Mouse (Mus musculus): ENCODE measurements around the gene Prmt7. TPM values are rescaled to one million over a fixed set of nuclear protein-coding genes. Genes with fewer than 3 reads are reported as not detected.
A peak's percentile ranks its signal among the peaks of the same experiment; 100 is the strongest.
"Not testable (repeated sequence)": the region's sequence is repeated elsewhere in the genome, so short reads cannot be mapped to it uniquely, and the experiment has no call there.

Prmt7 gene
- 22.7 and 26.8 TPM in 2 replicates for total RNA-seq (2021)
- long read RNA-seq, experiment 1, transcript Prmt7-201 (18 exons, 3,472 nt), result major isoform, 93 of 131 reads
- long read RNA-seq, experiment 1, partial matches to known transcripts, result 27 of 131 reads
- long read RNA-seq, experiment 1, other reads (novel, unspliced or antisense), result 10 of 131 reads
- long read RNA-seq, experiment 2, transcript Prmt7-201 (18 exons, 3,472 nt), result major isoform, 47 of 100 reads
- long read RNA-seq, experiment 2, partial matches to known transcripts, result 47 of 100 reads
- long read RNA-seq, experiment 2, other reads (novel, unspliced or antisense), result 6 of 100 reads

GRCm38 (mm10) chr8:106210821-106211345, at the start of gene Prmt7, which contains the start of gene Slc7a6os:
Gene Prmt7 (plus strand): TSS chr8:106210936.
Gene Slc7a6os (minus strand): TSS chr8:106210935.
- DNase-seq, result peak; percentile 98

DNA sequence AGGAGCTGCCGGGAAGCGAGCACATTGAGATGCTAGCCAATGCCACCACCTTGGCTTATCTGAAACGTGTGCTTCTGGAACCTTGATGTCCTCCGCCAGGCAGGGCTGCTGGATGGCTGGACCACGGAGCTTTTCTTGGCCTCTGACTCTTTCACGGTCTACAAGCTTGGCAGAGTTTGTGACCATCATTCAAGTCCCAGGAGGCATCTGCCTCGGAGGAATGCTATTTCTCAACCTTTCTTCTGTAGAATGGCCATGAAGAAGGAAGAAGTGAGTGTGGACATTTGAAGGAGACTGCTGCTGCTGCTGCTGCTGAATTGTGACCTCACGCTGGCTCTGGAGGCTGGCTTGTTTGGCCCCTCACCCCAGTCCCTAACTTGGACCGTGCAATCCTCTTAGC, 47.5 kb upstream of the Prmt7 start:
- peak; percentile 25 for DNase-seq

DNA sequence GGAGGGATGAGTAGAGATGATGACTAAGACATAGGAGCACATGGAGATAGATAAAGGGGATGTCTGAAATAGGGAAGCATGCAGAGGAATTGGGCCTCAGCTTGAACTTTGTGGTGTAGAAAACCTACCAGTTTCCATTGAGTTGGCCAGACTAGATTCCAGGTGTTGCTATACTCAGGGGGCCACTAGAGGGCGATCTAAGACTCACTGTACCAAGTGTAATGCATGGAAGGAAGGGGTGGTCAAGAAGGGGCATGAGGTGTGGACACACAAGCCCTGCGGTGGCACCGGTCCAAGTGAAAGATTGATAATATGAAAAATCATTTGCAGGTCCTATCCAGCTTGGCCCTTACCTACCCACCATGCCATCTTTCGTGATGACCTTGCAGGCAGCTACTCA, 45.3 kb upstream of the Prmt7 start:
- peak; percentile 81 for DNase-seq

DNA sequence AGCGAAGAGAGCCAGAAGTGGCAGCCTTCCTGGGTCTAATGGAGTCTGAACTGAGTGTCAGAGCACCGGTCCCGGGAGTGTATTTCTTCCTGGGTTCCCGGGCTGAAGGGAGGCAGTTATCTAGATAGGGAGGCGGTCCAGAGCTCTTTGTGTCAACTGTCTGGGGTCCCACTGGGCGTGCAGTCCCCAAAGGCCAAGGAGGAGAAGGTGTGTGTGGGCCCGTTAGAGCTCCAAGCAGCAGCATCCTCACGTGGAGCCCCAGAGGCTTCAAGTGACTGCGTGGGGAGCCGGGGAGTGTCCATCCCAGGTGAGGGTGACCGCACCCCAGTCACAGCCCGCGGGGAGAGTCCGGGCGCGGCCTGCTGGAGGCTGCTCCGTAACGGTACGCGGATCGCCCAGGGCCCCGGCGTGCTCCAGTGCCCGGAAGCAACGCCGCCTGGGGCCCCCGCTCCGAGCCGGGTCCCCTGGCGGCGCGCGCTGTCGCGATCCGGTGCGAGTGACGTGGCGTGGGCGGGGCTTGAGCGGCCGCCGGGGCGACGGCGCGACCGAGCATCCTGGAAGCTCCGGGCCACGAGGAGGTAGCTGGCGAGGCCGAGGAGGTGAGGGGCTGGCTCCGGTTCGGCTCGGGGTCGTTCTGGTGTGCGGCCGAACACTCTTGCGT, 42.2 kb upstream of the Prmt7 start, which contains the start of gene Slc7a6:
Slc7a6 (plus strand) TSS at position 502 of the 661 bp plus-strand sequence.
- DNase-seq, result peak; percentile 92

DNA sequence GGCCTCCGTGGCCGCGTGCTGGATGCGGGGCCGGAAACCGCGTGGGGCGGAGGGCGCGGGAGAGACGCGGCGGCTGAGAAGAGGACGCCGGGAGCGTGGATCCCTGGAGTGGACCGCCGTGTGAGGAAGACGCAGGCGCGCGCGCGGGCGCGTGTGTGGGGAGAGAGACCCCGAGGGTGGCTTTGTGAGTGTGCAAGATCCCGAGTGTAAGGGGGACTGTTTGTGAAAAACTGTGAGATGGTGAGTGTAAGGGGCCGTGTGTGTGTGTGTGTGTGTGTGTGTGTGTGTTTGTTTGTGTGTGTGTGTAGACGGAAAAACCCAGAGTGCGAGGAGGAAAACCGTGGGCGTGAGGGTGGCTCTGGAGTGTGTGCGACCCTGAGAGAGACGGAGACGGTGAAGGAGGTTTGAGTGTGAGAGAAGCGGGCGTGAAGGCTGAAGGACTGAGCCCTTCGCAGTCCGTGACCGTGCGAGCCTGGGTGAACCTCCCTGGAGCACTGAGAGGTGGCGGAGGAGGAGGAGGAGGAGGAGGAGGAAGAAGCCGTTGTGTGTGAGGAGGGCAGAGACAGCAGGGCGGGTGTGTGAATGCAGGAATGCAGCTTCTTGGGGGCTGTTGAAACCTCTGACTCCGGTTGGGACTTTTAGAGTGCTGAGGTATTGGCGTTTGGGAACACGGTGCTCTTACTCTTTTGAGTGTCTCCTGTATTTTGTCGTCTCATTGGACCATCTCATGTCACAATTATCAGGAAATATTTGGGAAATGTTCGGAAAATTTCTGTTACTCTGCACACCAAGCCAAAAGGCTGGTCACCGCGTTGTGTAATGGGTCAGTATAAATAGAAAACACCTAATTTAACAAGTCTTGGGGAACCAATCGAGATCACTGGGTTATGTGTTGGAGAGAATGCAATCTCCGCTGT, 41.5 kb upstream of the Prmt7 start:
- DNase-seq, result peak; percentile 55

DNA sequence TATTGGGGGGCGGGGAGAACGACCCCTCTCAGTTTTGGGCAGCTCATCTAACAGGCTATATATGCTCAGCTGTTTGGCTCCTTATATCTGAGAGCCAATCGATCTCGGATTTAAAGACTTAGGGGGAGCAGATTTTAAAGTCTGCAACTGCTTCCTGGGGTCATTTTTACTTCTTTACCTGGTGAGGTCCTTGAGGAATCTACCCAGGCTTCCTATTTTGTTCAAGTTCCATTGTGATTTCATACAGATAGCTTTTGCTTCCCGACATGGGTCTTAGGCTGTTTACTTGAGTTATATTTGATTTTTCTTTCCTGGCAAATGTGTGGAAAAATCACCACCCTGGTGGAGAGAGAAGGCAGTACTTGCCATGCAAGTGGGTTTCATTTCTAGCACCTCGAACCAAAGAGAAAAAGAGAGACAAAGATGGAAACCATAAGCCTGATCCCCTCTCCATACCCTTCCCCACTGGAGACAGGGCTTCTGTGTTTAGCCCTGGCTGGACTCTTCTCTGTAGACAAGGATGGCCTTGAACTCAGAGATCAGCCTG, 40.7 kb upstream of the Prmt7 start:
- DNase-seq, result no peak

DNA sequence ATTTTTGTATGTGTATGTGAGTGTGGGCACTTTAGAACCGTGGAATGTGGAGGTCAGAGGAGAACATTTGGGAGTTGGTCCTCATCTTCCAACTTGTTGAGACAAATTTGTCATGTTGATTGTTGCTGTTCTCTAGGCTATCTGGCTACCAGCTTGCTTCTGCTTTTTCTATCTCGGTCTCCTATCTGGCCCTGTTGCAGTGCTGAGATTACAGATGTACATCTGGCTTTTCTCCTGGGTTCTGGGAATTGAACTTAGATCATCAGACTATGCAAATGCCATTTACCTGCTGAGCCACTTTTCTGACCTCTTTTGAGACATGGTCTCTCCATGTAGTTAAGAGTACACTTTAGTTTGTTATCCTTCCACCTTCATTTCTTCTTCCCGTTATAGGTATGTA, 37.2 kb upstream of the Prmt7 start:
- no peak for DNase-seq

- DNase-seq, result no peak
Observed at GRCm38 (mm10) chr8:106176891-106177290, 33.8 kb upstream of the Prmt7 start.

DNA sequence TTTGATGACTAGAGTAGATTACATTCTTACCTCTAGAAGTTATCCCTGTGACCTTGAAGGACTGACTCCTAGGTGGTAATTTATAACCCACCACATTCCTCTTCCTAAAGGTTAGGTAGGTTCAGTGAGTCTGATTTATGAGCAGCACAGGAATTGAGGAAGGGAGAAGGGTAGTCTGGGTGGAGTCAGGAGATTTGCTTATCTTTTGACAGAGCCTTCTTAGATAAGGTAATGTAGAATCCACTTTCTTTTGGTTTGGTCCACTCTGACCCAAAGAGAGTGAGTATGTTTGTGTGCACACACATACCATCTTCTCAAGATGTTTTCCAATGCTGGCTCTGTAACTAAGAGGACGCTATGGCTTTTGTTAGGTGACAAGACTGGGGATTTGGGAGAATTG, 33.1 kb upstream of the Prmt7 start:
- DNase-seq, result no peak

- no peak for DNase-seq
Observed at GRCm38 (mm10) chr8:106178428-106178827, 32.3 kb upstream of the Prmt7 start.

GRCm38 (mm10) chr8:106185628-106186270, 25.0 kb upstream of the Prmt7 start:
- peak; percentile 44 for DNase-seq

DNA sequence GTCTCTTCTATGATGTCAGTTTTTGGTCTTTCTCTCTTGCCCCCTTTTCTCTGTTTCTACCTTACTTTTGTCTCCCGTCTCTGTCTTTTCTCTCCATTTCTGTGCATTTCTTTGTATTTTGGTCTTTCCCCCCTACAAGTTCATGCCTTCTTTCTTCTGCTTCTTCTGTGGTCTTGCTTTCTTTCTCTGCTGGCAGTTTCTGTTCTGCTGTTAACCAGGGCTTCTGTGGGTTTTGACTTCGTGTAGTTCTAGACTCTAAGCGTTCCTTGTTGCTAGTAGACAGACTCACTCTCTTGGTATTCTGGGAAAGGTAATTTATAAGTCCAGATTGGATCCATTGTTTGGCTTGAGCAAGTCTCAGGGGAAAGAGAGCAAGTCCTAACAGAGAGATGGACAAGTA, 24.3 kb upstream of the Prmt7 start:
- no peak for DNase-seq

GRCm38 (mm10) chr8:106189162-106189561, 21.6 kb upstream of the Prmt7 start:
- DNase-seq, result no peak

DNA sequence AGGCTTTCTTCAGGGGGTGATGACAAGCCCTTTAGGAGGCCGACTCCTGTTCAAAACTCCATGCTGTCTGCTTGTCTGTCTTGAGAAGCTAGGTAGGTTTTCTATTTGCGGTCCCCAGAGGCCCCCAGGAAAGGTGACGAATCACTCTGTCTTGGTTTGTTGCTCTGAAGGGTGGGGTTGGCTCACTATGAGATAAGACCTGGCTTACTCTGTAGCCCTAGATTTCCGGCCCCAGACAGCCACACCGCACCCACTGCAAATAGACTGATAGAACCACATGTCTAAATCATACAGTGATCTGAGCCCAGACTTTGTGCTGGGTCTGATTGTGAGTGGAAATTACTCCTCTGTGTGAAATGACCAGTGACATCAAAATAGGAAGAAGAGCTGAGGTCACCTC, 19.1 kb upstream of the Prmt7 start:
- DNase-seq, result no peak

GRCm38 (mm10) chr8:106193162-106193561, 17.6 kb upstream of the Prmt7 start:
- peak; percentile 17 for DNase-seq

- DNase-seq, result no peak
Observed at GRCm38 (mm10) chr8:106194062-106194461, 16.7 kb upstream of the Prmt7 start.

- peak; percentile 72 for DNase-seq
Observed at GRCm38 (mm10) chr8:106198741-106199140, 12.0 kb upstream of the Prmt7 start.

DNA sequence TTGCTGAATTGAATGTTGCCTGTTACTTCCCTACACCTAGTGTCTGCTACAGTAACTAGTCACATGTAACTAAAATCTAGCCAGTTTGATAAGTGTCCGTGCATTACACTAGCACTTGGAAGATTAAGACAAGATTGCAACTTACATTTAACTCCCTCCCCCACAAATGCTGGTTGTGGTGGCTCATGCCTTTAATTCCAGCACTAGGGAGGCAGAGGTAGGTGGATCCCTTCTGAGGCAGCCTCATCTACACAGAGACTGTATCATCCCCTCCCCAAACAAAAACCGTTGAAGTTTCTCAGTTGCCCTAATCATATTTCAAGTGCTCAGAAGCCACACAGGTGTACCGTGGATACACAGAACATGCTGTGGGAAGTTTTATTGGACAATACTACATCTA, 11.1 kb upstream of the Prmt7 start:
- DNase-seq, result not testable (repeated sequence)

- DNase-seq, result peak; percentile 29
Observed at GRCm38 (mm10) chr8:106210035-106210731, 553 bp upstream of the Prmt7 start.

DNA sequence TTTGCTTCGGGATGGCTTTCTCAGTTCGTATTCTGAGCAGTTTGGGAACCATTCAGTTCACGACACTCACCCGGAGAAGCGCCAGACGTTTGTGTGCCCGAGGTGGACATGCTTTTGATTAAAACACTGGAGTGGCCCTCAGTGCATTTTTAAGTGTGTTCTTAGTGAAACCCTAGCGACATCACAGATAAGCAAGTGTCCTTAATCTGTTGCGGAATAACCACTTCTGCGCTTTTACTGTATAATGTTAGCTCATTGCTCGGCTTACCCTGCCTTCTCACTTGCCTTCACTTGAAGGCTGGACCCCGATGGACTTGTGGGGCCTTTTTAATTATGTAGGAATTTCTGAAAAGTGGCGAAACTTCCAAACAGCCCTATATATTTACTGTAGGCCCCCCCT, 685 bp downstream of the Prmt7 start:
- DNase-seq, result no peak

- DNase-seq, result no peak
Observed at GRCm38 (mm10) chr8:106213959-106214358, 3.2 kb downstream of the Prmt7 start.

Data from adrenal gland, postnatal 14 days (tissue).